Mouse (Mus musculus): ENCODE results near the gene Plekha8.

Plekha8 gene

GRCm38 (mm10) chr6:54594469-54595329 lies at the start of gene Plekha8:
Gene Plekha8, plus strand, starts transcription at chr6:54595111.
- peak; percentile 83 to 86 for DNase-seq (ENCODE audit: low spot score in 2 of 2)

- no peak for DNase-seq (ENCODE audit: low spot score in 2 of 2)
Measured at GRCm38 (mm10) chr6:54548314-54549019, 46.4 kb upstream of the Plekha8 start.

GRCm38 (mm10) chr6:54549311-54549710 lies 45.6 kb upstream of the Plekha8 start:
- DNase-seq (ENCODE audit: low spot score in 2 of 2) = no peak

GRCm38 (mm10) chr6:54550801-54551323 lies 44.0 kb upstream of the Plekha8 start:
- no peak for DNase-seq (ENCODE audit: low spot score in 2 of 2)

GRCm38 (mm10) chr6:54552721-54553413 lies 42.0 kb upstream of the Plekha8 start:
- DNase-seq (ENCODE audit: low spot score in 2 of 2) = no peak

- DNase-seq (ENCODE audit: low spot score in 2 of 2) = no peak
Measured at GRCm38 (mm10) chr6:54553632-54554031, 41.3 kb upstream of the Plekha8 start.

GRCm38 (mm10) chr6:54554341-54555110 lies 40.4 kb upstream of the Plekha8 start:
- DNase-seq (ENCODE audit: low spot score in 2 of 2) = no peak

- DNase-seq (ENCODE audit: low spot score in 2 of 2) = no peak
Measured at GRCm38 (mm10) chr6:54555816-54556215, 39.1 kb upstream of the Plekha8 start.

- no peak for DNase-seq (ENCODE audit: low spot score in 2 of 2)
Measured at GRCm38 (mm10) chr6:54557671-54558070, 37.2 kb upstream of the Plekha8 start.

GRCm38 (mm10) chr6:54558466-54558865 lies 36.4 kb upstream of the Plekha8 start:
- DNase-seq (ENCODE audit: low spot score in 2 of 2) = no peak

GRCm38 (mm10) chr6:54562018-54562809 lies 32.7 kb upstream of the Plekha8 start:
- no peak for DNase-seq (ENCODE audit: low spot score in 2 of 2)

GRCm38 (mm10) chr6:54563561-54563960 lies 31.4 kb upstream of the Plekha8 start:
- no peak for DNase-seq (ENCODE audit: low spot score in 2 of 2)

GRCm38 (mm10) chr6:54564506-54564991 lies 30.4 kb upstream of the Plekha8 start:
- DNase-seq (ENCODE audit: low spot score in 2 of 2) = no peak

- no peak for DNase-seq (ENCODE audit: low spot score in 2 of 2)
Measured at GRCm38 (mm10) chr6:54565012-54565411, 29.9 kb upstream of the Plekha8 start.

GRCm38 (mm10) chr6:54565665-54566545 lies 29.0 kb upstream of the Plekha8 start, which contains the start of gene Scrn1:
Gene Scrn1, minus strand, starts transcription at chr6:54566489.
- peak; percentile 80 to 83 for DNase-seq (ENCODE audit: low spot score in 2 of 2)

- no peak for DNase-seq (ENCODE audit: low spot score in 2 of 2)
Measured at GRCm38 (mm10) chr6:54566546-54566919, 28.4 kb upstream of the Plekha8 start.

- no peak for DNase-seq (ENCODE audit: low spot score in 2 of 2)
Measured at GRCm38 (mm10) chr6:54569776-54570175, 25.1 kb upstream of the Plekha8 start.

- no peak for DNase-seq (ENCODE audit: low spot score in 2 of 2)
Measured at GRCm38 (mm10) chr6:54573218-54573955, 21.5 kb upstream of the Plekha8 start.

GRCm38 (mm10) chr6:54586175-54586574 lies 8.7 kb upstream of the Plekha8 start:
- DNase-seq (ENCODE audit: low spot score in 2 of 2) = no peak
